Mouse (Mus musculus) forebrain, postnatal 0 days (tissue): ENCODE results near the gene Dbx1. TPM values are rescaled to one million over a fixed set of nuclear protein-coding genes. Genes with fewer than 3 reads are reported as not detected.

Experiments used
- ATAC-seq: fragments of 200-750 bp; cut with Nextera tagmentation; 2 replicates; pipeline ENCODE4 v1.8.0; 2017; ENCODE audit warnings: mild to moderate bottlenecking, moderate library complexity
- DNase-seq: peaks from one replicate; pipeline ENCODE4 v3.0.0-alpha.2; 2015
- H3K27ac ChIP-seq: fragments of 300-500 bp; sonication (generic); 2 replicates; pipeline ENCODE4 v1.5.1; 2014; ENCODE audit warnings: low read depth, mild to moderate bottlenecking, antibody characterized with exemption, low read length, moderate library complexity, mixed read lengths
- H3K27me3 ChIP-seq: fragments of 300-500 bp; sonication (generic); 2 replicates; pipeline ENCODE4 v1.6.1; 2014; ENCODE audit warnings: mild to moderate bottlenecking, low read length, mixed read lengths; ENCODE audit not compliant: insufficient read depth
- H3K36me3 ChIP-seq: fragments of 300-500 bp; sonication (generic); 2 replicates; pipeline ENCODE4 v1.6.1; 2014; ENCODE audit warnings: mild to moderate bottlenecking, moderate library complexity; ENCODE audit not compliant: insufficient read depth
- H3K4me1 ChIP-seq: fragments of 300-500 bp; sonication (generic); 2 replicates; pipeline ENCODE4 v1.6.1; 2014; ENCODE audit warnings: antibody characterized with exemption; ENCODE audit not compliant: insufficient read depth
- H3K4me2 ChIP-seq: fragments of 300-500 bp; sonication (generic); 2 replicates; pipeline ENCODE4 v1.6.1; 2014; ENCODE audit warnings: low read depth, mild to moderate bottlenecking, moderate library complexity
- H3K4me3 ChIP-seq: fragments of 300-500 bp; sonication (generic); 2 replicates; pipeline ENCODE4 v1.5.1; 2014; ENCODE audit warnings: low read depth, low read length, mixed read lengths
- H3K9ac ChIP-seq: fragments of 300-500 bp; sonication (generic); 2 replicates; pipeline ENCODE4 v1.6.1; 2014; ENCODE audit warnings: mild to moderate bottlenecking
- H3K9me3 ChIP-seq: fragments of 300-500 bp; sonication (generic); 2 replicates; pipeline ENCODE4 v1.6.1; 2016; ENCODE audit warnings: low read length
- CTCF ChIP-seq: sonication (generic); IDR thresholded peaks from 2 replicates; pipeline ENCODE4 v1.5.1; 2016; ENCODE audit warnings: antibody characterized with exemption, control low read depth, low read depth
- WGBS: fragments of 180-500 bp; shearing (Covaris S2); extraction: QIAGEN DNeasy Blood & Tissue Kit; methylation state at CpG from one replicate; pipeline ENCODE4 v1.1.7; 2014; 5-methylcytosine and 5-hydroxymethylcytosine counted together
- polyA plus RNA-seq: library from polyadenylated mRNA; unstranded; fragments of >200 nt; fragmentation: Nextera tagmentation; extraction: Ambion mirVana; gene quantifications from 2 replicates; pipeline ENCODE4 v1.2.1, GENCODE M21; 2015
- total RNA-seq: library from RNA; depleted of rRNA; stranded (reverse); fragments of >200 nt; gene quantifications from 2 replicates; pipeline ENCODE4 v1.2.3, GENCODE M21; 2014

The Dbx1 gene
- total and polyA plus RNA-seq, 2 experiments from 2014 or later = 0.33 to 0.61 TPM

DNA sequence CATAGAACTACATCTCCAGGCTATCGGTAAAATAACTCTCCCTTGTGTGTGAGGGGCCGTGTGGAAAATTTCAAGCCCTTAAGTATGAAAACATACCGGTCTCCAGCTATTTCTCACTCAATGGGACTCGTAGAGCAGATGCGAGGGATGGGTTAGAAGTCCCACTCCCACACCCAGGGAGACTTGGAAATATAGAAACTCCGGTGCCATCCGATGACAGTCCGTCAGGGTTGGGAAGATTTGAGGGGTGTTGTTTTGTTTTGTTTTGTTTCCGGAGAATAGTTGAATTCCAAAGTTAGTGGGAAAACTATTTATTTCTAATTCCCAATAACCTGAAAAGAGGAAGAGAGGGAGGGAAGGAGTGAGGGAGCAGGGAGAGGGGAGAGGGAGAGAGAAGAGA lies 632 bp upstream of the Dbx1 start:
- no peak overlapping the region for H3K27ac ChIP-seq
- H3K9ac ChIP-seq = no peak overlapping the region
- no peaks in the 10 kb centered on the region for H3K4me1 ChIP-seq
- H3K36me3 ChIP-seq = no peaks in the 10 kb centered on the region
- no peak overlapping the region for H3K4me2 ChIP-seq
- no peak for TF ChIP-seq CTCF
- ATAC-seq (no peak), DNase-seq (no peak)
- no peak overlapping the region for H3K4me3 ChIP-seq
- no peaks in the 10 kb centered on the region for H3K9me3 ChIP-seq
- peaks cover 94% of the 10 kb centered on the region for H3K27me3 ChIP-seq
- 1% methylated on average over 9 of the region's 9 CpGs for WGBS

DNA sequence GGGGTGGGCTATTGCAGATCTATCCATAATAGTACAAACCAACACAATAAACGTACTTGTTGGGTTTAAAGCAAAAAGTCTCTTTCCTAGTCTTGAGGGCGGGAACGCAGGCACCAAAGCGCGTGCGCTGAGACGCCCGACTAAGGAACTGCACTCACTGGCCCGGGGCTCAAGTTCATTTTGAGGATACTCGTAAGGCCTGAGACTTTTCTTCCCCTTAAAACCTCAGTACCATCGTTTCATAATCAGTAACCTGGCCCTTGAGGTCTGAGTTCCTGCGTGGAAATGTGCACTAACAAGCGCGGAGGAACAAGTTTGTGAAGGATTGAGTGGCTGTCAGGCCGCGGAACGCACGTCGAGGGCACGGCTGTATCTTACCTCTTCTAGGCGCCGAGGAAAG lies 678 bp downstream of the Dbx1 start:
- Histone ChIP-seq H3K9me3 (no peaks in the 10 kb centered on the region), H3K9ac (no peak overlapping the region), H3K4me1 (no peaks in the 10 kb centered on the region), H3K4me2 (no peak overlapping the region), H3K4me3 (no peak overlapping the region), H3K27me3 (peaks cover 95% of the 10 kb centered on the region), H3K27ac (no peak overlapping the region), H3K36me3 (no peaks in the 10 kb centered on the region)
- DNase-seq (peak; percentile 21), ATAC-seq (no peak)
- 3% methylated on average over 22 of the region's 22 CpGs for WGBS
- no peak for TF ChIP-seq CTCF

DNA sequence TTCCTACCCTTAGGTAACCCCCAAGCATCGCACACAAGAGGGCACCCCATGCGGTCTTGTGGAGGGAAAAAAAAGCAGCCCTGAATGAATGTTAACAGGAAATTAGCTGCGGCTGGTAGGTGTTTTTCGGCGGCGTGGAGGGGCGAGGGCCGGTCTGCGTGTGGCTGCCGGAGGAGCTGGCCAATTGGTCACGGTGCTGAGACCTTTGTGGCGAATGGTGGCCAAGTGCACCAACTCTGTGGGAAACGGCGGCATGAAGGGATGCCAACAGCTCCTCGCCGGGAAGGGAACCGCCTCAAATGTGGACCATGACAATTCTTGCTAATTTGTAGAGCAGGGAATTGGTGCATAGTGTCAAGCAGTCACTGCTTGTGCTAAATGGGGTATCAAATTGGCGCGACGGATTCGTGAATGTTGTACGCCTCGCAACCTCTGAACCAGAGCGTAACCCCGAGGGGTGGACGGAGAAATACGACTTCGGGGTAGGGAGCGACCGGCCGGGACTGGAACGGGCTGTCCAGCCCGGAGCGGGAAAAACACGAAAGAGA lies 1.5 kb downstream of the Dbx1 start:
- Histone ChIP-seq H3K9me3 (no peaks in the 10 kb centered on the region), H3K9ac (no peak overlapping the region), H3K27me3 (peaks cover 94% of the 10 kb centered on the region), H3K4me3 (no peak overlapping the region), H3K27ac (no peak overlapping the region), H3K4me1 (no peaks in the 10 kb centered on the region), H3K4me2 (no peak overlapping the region), H3K36me3 (no peaks in the 10 kb centered on the region)
- no peak for TF ChIP-seq CTCF
- ATAC-seq = no peak
- WGBS = 2% methylated on average over 35 of the region's 35 CpGs
- peak; percentile 43 for DNase-seq

DNA sequence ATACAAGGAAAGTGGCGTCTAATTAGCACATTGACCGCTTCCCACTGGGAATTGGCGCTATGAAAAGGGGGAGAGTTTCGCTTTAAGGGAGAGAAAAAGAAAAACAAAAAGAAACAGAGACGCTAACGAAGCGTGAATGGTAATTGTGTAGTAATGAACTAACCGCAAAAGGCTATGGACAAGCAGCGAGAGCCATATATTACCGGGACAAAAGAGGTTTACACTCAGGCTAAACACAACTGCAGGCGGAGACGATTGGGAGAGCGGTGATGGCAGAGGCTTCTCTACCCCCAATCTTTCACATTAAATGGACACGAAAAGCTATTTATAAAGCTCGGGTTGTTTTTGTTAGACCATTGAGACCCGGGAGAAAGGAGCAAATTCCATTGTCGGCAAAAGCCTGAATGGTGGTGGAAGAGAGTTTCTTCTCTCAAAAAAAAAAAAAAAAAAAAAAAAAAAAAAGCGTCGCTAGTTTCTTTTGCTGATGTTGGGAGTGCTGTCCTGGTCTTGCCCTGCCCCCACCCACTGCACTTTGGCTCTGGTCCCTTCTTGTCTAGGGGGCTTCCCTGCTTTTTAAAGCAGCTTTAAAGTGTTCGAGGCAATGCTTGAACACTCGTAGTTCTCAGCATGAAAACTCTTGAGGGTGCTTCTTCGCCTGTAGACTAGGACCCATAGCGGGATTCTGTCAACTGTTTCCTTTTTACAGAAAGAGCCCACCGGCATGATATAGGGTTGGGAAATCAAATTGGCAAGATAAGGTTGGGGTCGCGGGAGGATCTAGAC lies 2.2 kb downstream of the Dbx1 start:
- no peak for ATAC-seq
- no peak for TF ChIP-seq CTCF
- DNase-seq = peak; percentile 49
- Histone ChIP-seq H3K27ac (no peak overlapping the region), H3K9ac (no peak overlapping the region), H3K4me1 (no peaks in the 10 kb centered on the region), H3K27me3 (peaks cover 92% of the 10 kb centered on the region), H3K36me3 (no peaks in the 10 kb centered on the region), H3K4me3 (peak overlapping the region; percentile 20; the same call in 1 of the 2 replicates), H3K4me2 (peak overlapping the region; percentile 31; the same call in 1 of the 2 replicates), H3K9me3 (no peaks in the 10 kb centered on the region)
- under 1% methylated on average over 26 of the region's 26 CpGs for WGBS

DNA sequence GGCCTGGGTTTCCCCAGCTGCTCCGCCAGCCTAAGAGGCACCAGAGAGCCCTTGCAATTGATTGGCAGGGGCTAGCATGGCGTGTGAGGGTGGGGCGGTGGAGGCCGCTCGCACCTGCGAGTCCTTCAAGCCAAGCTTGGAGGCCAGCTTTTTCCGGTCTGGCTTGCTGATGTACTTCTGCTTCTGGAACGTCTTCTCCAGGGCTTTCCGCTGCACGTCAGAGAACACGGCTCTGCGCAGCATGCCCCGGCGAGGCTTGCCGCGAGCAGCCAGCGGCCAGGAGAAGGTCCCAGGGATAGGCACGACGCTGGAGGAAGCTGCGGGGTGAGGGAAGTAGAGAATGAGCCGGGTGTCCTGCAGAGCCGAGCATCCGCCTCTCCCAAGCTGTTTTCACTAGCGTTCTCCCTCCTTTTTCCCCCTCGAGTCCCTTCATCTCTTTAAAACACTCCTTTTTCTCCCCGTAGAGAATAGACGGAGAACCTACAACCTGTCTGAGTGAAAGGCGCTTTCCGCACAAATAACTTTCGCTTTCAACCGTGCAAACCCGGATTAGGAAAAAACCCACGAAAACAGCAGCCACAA lies 3.2 kb downstream of the Dbx1 start:
- no peak overlapping the region for H3K9ac ChIP-seq
- H3K4me2 ChIP-seq = peak overlapping the region; percentile 31
- no peaks in the 10 kb centered on the region for H3K36me3 ChIP-seq
- DNase-seq (peak; percentile 39), ATAC-seq (peak; percentile 47; the same call in 1 of the 2 replicates)
- no peak for TF ChIP-seq CTCF
- peak overlapping the region; percentile 20 for H3K4me3 ChIP-seq
- no peaks in the 10 kb centered on the region for H3K4me1 ChIP-seq
- under 1% methylated on average over 33 of the region's 33 CpGs for WGBS
- H3K27me3 ChIP-seq = peaks cover 90% of the 10 kb centered on the region
- H3K27ac ChIP-seq = no peak overlapping the region
- no peaks in the 10 kb centered on the region for H3K9me3 ChIP-seq

DNA sequence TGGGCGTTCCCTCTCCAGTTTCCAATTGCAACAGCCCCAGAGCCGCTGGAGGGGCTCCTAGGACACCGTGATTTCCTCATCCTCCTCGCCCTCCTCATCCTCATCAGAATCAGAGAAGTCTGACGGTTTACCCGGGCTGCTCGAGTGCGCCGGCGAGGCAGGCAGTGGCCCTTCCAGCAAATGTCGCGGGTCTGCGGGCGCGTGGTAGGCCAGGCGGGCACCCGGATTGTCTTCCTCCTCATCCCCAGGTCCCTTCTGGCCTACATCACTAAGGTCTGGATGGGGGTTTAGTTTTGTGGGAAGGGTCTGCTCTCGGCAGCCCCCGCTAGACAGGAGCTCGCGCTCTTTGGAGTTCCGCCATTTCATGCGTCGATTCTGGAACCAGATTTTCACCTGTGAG lies 4.3 kb downstream of the Dbx1 start:
- H3K27ac ChIP-seq = no peak overlapping the region
- ATAC-seq = no peak

DNA sequence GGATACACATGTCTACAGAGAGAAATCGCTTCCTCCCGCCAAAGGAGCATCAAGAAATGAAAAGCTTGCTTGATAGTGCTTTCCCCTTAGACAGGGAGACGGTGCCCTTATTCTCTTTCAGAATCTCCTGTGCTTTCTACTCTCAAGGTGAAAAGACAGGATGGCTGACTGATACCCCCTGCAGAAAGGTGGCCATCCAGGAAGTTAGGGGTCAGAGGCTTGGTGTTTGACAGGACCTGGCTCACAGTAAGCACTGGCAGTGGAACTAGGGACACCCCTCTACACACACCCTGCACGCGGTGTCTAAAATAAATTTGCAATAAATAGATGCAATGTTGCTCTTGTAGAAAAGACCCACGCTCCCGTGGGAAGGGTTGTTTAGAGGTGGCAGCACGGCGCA lies 4.8 kb downstream of the Dbx1 start:
- H3K36me3 ChIP-seq = no peaks in the 10 kb centered on the region
- H3K9ac ChIP-seq = no peak overlapping the region
- H3K4me2 ChIP-seq = no peak overlapping the region
- peaks cover 84% of the 10 kb centered on the region for H3K27me3 ChIP-seq
- no peaks in the 10 kb centered on the region for H3K9me3 ChIP-seq
- DNase-seq = no peak
- TF ChIP-seq CTCF = no peak
- ATAC-seq = no peak
- no peaks in the 10 kb centered on the region for H3K4me1 ChIP-seq
- 21% methylated on average over 9 of the region's 9 CpGs for WGBS
- H3K27ac ChIP-seq = no peak overlapping the region
- no peak overlapping the region for H3K4me3 ChIP-seq

More for the DNA sequence above, 4.3 kb downstream of the Dbx1 start:
- TF ChIP-seq CTCF = no peak
- H3K36me3 ChIP-seq = no peaks in the 10 kb centered on the region
- H3K4me2 ChIP-seq = no peak overlapping the region
- H3K9ac ChIP-seq = no peak overlapping the region
- no peaks in the 10 kb centered on the region for H3K9me3 ChIP-seq
- H3K4me3 ChIP-seq = no peak overlapping the region
- DNase-seq = no peak
- no peaks in the 10 kb centered on the region for H3K4me1 ChIP-seq
- WGBS = 9% methylated on average over 24 of the region's 24 CpGs
- peaks cover 84% of the 10 kb centered on the region for H3K27me3 ChIP-seq
